Mouse (Mus musculus) effector memory CD4-positive, alpha-beta T cell, adult 7 months (primary cell): ENCODE results near the gene Rps27. TPM values are rescaled to one million over a fixed set of nuclear protein-coding genes. Genes with fewer than 3 reads are reported as not detected.

Experiments used
- polyA plus RNA-seq: library from polyadenylated mRNA; unstranded; fragments of 100-300 nt; shearing (Covaris generic); gene quantifications from one replicate; pipeline ENCODE4 v1.2.1, GENCODE M21; 2017

Rps27 gene
- 3,227 TPM for polyA plus RNA-seq

GRCm38 (mm10) chr3:90213377-90213866 lies at the start of gene Rps27, which contains the start of gene Rab13:
Rps27 (minus strand) TSS chr3:90213651.
Rab13 (plus strand) TSS chr3:90213695.

GRCm38 (mm10) chr3:90253653-90254418 lies 40.4 kb upstream of the Rps27 start, which contains the start of gene Crtc2:
Crtc2 (plus strand) TSS chr3:90254163.

GRCm38 (mm10) chr3:90247960-90248745 lies 34.7 kb upstream of the Rps27 start, which contains the start of gene Slc39a1:
Slc39a1 (plus strand) TSS chr3:90248172.

GRCm38 (mm10) chr3:90242984-90243775 lies 29.7 kb upstream of the Rps27 start, which contains the start of gene Creb3l4:
Creb3l4 (minus strand) TSS chr3:90243512.

GRCm38 (mm10) chr3:90231507-90232333 lies 18.3 kb upstream of the Rps27 start, which contains the start of gene Jtb:
Jtb (plus strand) TSS chr3:90231597.

Other genes with a start within 250 kb of the Rps27 start
- 85.7 TPM for gene Hax1, start 214.9 kb downstream of the Rps27 start, polyA plus RNA-seq
- gene 4933434E20Rik, start 162.0 kb downstream of the Rps27 start, polyA plus RNA-seq, result 108 TPM
- gene Ubap2l, start 161.0 kb downstream of the Rps27 start, polyA plus RNA-seq, result 177 TPM
- 905 TPM for gene Tpm3, start 141.0 kb downstream of the Rps27 start, polyA plus RNA-seq
- gene Nup210l, start 109.5 kb downstream of the Rps27 start, polyA plus RNA-seq, result 0.09 TPM
- 0.91 TPM for gene Rab13, start within 50 bp of the Rps27 start, polyA plus RNA-seq
- 161 TPM for gene Jtb, start 17.9 kb upstream of the Rps27 start, polyA plus RNA-seq
- gene Creb3l4, start 29.9 kb upstream of the Rps27 start, polyA plus RNA-seq, result not detected
- gene Slc39a1, start 34.5 kb upstream of the Rps27 start, polyA plus RNA-seq, result 1.5 TPM
- gene Crtc2, start 40.5 kb upstream of the Rps27 start, polyA plus RNA-seq, result 108 TPM
- gene Dennd4b, start 51.5 kb upstream of the Rps27 start, polyA plus RNA-seq, result 29.0 TPM
- 9.5 TPM for gene Gatad2b, start 79.5 kb upstream of the Rps27 start, polyA plus RNA-seq
- gene Slc27a3, start 176.3 kb upstream of the Rps27 start, polyA plus RNA-seq, result not detected
- gene Ints3, start 220.0 kb upstream of the Rps27 start, polyA plus RNA-seq, result 22.0 TPM